Mouse (Mus musculus) adrenal gland, postnatal 36 days (tissue): ENCODE measurements around the gene Dync1h1. TPM values are rescaled to one million over a fixed set of nuclear protein-coding genes. Genes with fewer than 3 reads are reported as not detected.

ENCODE experiments used
- DNase-seq, 2 experiments: peaks; one replicate each; pipeline ENCODE4 v3.0.0; 2021; ENCODE audit warnings: mixed read lengths in 1 of 2
- long read RNA-seq, 2 experiments: library from polyadenylated mRNA; stranded (forward); transcript quantifications; one replicate each; pipeline ENCODE4 v2.0.0; 2021; ENCODE audit warnings: borderline sequencing depth in 2 of 2
- total RNA-seq, 2 experiments: library from RNA; stranded (reverse); gene quantifications; 2 replicates each; pipeline ENCODE4 v1.2.3; 2021

Gene Dync1h1
- total RNA-seq = 100 to 1,000 TPM; 148 to 179 TPM
- long read RNA-seq, experiment 1, partial matches to known transcripts = 13 of 15 reads
- long read RNA-seq, experiment 1, other reads (novel, unspliced or antisense) = 2 of 15 reads
- long read RNA-seq, experiment 2, partial matches to known transcripts = 15 of 15 reads
- long read RNA-seq, experiment 2, other reads (novel, unspliced or antisense) = 0 of 15 reads

- DNase-seq = peak; percentile 96 to 98
Observed at GRCm38 (mm10) chr12:110601241-110602218, at the start of gene Dync1h1. Gene Dync1h1, plus strand, starts transcription at chr12:110601452.

GRCm38 (mm10) chr12:110552113-110552512 lies 49.1 kb upstream of the Dync1h1 start:
- no peak for DNase-seq

DNA sequence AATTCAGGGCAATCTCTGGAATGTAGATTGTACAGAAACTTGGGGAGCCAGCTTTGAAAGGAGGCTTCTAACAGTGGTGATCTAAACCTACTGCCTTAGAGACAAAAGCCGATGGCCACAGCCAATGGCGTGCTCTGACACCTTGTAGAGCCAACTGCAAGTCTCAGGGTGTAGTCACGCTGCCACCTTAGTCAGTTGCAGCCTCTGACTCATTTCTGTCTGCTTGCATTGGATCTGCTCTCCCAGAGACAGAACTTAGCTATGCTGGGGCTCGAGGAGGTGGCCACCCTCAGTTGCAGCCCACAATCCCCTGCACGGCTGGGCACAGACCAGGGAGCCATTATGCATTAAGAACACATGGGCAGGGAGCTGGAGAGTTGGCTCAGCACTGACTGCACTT lies 47.9 kb upstream of the Dync1h1 start:
- DNase-seq = no peak

DNA sequence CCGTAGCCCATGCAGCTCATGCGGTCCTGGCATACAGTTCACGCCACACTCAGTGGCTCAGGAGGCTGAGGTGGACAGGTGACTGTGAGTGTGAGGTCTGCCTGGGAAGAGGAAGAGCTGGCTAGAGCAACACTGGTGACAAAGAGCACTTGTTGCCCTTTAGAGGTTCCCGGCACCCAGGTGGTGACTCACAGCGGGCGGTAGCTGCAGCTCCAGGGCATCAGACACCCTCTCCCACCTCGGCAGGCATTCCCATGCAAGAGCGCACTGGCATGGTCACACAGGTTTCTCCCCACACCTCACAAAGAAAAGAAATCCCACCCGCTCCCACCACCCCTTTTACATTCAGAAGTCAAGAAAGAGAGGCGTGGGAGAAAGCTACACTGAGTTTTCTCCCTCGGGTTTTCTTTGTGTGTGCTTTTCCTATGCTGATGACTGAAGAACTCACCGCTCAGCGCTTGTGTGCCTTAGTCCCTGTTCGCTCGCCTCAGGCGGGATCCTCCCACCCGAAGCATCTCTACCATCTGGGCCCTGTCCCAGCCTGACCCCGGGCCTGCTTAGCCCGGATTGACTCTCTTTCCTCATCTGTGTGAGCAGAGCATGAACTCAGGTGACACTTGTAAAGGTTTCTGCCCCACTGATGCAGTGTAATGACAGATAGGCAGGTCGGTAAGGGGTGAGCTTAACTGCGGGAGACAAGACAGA lies 45.6 kb upstream of the Dync1h1 start:
- no peak for DNase-seq

DNA sequence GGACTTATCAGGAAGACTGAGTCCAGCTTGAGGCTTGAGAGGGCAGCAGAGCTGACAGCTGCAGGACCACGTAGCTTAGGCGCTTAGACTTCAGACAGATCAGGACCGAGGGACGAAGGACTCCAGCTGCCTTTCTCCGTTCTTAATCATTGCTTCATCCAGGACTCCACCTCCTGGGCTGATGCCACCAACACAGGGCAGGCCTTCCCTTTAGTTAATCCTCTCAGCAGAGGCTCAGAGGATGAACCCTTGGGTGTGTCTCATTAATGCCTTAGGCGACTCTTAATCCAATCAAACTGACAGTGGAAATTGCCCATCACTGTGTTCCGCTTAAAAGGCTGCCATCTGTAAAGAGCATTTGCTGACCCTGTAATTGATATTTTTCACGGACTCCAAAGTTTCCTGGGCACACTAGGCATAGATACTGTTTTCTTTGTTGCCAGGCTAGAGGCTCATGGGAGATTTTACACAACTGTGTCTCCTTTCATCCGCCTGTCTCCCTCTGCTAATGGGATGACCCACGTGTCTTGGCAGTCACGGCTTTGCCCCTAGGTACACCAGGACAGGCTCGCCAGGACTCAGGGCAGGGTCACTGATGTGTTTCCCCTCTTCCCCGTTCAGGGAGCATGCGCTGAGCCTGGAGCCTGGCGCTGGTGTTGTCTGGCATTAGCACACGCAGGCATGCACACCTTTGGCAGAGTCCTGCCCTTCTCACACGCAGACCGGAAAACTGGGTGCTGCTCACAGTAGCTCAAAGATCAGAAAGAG lies 44.2 kb upstream of the Dync1h1 start:
- DNase-seq = no peak

GRCm38 (mm10) chr12:110558175-110558574 lies 43.1 kb upstream of the Dync1h1 start:
- DNase-seq = no peak

DNA sequence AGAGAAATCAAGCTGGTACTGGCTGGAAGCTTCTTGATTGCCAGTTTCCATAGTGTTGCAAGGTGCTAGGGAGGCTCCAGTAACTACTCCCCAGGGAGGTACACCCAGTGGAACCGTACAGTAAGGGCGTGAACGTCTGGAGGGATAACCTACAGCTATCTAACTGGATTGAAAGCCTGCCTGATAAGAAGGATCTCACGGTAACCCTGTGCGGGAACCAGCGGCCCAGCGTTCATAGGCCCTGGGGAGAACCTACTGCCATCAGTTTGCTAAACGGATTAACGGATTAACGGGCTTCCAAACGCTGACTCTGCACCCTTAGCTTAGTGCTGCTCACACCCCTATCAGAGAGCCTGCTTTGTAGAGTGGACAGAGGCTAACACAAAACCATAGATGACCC lies 37.9 kb upstream of the Dync1h1 start:
- DNase-seq = no peak

DNA sequence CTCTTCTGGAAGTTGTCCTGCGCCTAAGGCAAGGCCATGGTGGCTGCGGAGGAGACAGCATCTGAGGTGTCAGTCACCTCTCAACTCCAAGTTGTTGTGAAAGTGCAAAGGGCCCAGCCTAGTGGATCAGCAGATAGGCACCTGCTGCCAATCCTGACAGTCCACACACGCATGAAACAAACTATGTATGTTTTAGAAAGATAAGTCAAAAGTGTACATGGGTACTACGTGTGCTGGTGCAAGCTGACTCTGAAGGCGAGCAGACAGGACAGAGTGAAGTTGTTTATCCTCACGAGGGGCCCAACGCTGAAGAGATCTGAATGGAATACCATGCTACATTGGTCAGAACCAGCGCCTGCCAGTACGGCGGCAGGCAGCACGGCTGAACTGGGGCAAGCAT lies 36.4 kb upstream of the Dync1h1 start:
- no peak for DNase-seq

DNA sequence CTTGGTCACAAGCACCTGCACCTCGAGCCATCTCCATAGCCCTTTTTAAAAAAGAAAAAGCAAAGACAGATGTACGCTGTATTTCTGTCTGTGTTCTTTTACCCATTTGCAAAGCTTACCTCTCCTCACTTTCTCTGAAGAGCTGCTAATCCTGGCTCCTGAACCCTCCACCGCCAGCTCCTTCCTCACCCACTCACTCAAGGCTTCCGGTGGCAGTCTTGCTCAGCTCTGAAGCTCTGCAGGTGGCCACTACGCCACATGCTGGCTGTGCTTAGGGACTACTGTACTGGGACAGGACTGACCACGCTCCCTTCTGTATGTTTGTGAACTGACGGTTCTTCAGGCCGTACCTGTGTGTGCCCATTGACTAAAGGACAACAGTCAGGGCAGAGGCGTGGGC lies 34.9 kb upstream of the Dync1h1 start:
- no peak for DNase-seq

- peak; percentile 22 to 41 for DNase-seq
Observed at GRCm38 (mm10) chr12:110571050-110571449, 30.2 kb upstream of the Dync1h1 start.

GRCm38 (mm10) chr12:110572351-110572750 lies 28.9 kb upstream of the Dync1h1 start:
- DNase-seq = peak; percentile 19 to 54

DNA sequence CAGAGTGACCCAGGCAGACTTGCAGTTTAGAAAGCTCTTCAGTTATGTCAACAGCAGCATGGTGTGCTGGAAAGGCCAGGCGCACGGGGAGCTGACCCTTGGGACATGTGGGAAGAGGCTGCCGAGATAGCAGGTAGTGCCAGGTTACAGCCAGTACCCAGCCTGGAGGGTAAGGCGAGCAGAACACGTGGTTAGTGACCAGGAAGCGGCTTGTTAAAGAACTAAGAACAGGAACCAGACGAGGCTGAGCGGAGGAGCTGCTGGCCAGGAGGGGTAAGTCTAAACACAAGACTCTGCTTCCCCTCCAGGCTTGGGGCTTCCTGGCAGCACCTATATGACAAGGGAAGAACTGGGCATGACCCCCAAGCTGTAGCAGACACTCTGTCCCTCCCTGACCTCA lies 27.6 kb upstream of the Dync1h1 start:
- no peak for DNase-seq

GRCm38 (mm10) chr12:110575926-110576325 lies 25.3 kb upstream of the Dync1h1 start:
- no peak for DNase-seq

GRCm38 (mm10) chr12:110578333-110578732 lies 22.9 kb upstream of the Dync1h1 start:
- DNase-seq = no peak

DNA sequence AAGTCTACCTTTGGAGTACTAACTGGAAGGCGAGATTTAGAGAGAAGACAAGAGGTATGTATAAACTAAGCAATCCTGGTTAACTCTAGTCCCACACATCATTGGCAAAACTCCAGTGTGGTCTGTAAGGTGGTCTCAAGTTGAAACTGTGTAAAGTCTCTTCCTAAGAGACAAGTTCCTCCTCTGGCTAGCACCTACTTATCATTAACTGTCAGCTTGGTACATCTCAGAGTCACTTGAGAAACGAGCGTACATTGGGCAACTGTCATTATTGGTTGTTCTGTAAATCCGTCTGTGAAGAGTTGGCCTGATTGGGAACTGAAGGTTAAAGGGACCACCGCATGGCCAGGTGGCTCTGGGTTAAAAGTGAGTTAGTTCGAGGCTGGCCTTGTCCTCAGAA lies 12.6 kb upstream of the Dync1h1 start:
- DNase-seq = no peak

GRCm38 (mm10) chr12:110590804-110591259 lies 10.4 kb upstream of the Dync1h1 start:
- DNase-seq = no peak

DNA sequence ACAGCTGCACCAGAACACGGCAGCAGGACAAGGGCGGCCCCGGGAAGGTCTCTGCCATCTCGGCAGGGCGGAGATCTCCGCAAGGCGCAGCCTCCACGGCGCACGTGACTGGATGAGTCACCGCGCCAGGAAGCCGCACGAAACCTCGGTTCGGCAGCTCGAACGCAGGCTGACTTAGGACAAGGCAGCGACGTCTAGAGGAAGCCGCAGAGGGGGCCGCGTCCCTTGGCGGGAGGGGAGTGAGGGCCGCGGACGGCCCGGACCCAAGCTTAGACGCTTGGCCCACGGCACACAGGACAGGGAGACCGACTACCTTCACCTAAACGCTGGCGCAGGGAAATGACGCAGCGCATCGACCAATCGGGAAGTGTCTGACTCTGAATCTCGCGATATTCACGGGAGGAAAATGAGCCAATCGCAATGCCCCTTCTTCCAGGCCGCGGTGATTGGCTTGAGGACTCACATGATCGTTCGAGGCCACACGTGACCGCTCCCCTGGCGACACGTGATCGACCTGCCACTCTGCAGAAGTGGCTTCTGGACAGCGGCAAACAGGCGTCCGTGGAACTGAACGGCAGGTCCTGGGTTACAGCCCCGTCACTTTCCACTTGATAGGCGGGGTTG lies 9.9 kb upstream of the Dync1h1 start:
- DNase-seq = peak; percentile 96 to 97

DNA sequence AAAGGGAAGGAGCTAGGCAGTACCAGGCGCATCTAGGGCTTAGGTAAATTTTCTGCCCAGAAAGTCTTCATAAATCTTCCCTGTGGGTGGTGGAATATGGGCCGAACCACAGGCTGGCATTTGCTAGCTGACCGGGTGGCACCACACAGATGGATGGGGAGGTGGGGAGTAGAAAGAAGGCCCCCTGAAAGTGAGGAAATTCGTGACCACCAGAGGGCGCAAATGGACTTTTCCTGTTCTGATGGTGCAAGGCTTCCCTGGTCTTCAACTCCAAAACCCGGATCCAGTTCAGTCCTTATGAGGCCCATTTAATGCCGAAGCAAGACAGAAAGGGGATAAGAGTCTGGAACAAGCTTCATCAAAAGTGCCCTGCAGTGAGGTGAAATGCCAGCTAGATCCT lies 2.7 kb upstream of the Dync1h1 start:
- DNase-seq = peak; percentile 60 to 71

DNA sequence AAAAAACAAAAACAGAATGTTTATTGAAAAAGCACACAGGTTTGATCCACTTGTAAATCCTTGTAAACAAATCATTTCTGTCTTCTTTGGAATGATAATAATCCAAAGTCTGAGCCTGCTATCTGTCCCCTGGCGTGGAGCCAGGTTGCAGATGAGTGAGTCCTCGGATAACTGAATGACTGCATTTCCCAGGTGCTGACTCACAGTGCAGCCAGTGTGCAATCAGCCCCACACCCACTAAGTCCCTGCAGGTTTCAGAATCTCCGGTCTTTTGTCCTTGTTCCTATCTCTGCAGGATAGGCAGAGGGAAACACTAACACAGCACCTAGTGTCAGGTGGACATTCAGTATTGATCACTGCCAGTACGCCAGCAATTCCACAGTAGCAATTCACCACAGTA lies 1.5 kb upstream of the Dync1h1 start:
- peak; percentile 61 to 70 for DNase-seq

DNA sequence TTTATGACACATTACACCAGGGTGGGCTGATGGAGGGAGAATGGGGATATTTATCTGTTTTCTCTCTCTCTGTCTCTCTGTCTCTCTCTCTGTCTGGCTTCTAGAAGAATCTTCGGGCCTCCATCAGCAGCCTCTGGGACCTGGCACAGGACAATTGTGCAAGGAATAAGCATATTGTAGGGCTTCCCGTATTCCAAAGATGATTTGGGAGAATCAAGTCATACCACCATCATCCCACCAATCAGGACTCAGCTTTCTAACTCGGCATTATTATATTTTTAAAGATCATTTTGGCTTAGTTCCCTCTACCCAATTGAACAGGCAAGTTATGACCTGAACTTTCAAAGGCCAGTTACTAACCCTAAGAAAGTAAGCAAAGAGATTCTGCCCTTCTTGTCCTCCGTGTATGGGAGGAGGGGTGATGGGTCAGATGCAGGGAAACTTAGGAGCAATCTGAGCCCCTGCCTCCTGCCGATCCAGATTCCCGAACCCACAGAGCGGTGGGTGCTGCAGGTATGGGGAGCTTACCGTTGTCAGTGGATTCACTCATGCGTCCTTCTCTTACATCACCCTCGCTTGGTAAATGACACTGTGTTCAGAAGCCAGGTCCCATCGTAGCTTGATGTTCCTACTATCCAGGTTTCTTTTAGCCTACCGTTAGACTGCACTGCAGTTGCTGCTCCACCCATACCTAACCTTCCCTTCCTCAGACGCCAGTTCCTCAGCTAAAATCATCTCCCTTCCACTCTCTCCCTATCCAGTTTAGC lies 844 bp upstream of the Dync1h1 start:
- no peak for DNase-seq

DNA sequence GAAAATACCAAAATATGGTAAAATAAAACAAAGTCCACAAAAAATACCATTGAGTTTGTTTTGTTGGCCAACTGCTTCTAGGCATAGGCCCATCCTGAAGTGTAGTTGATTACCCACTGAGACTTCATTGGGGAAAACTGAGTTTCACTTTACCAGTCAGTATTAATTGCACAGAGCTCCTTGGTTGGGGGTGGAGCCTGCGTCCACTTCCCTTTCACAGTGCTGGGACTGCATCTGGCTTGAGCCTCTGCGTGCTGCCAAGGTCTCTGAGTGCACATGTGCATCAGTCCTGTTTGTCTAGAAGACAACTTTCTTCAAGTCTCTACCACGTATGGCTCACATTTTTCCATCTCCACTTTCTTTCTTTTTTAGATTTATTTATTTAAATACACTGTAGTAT lies 4.9 kb downstream of the Dync1h1 start:
- peak in 1 of 2 experiments; percentile 33 for DNase-seq
